Mouse (Mus musculus) cortical plate, adult 2 months (tissue): Measurements from ENCODE around the gene Dab1.

Experiments used
- CTCF ChIP-seq: fragments of 200-500 bp; IDR thresholded peaks from 2 replicates; pipeline ENCODE4 v1.5.1; 2011; ENCODE audit warnings: mild to moderate bottlenecking, control low read depth, low read length; ENCODE audit not compliant: insufficient read depth; ENCODE audit errors: extremely low read depth
- POLR2A ChIP-seq: fragments of 200-500 bp; IDR thresholded peaks from 2 replicates; pipeline ENCODE4 v1.6.1; 2011; ENCODE audit warnings: mild to moderate bottlenecking, low read length, control low read depth; ENCODE audit not compliant: insufficient read depth; ENCODE audit errors: extremely low read depth

GRCm38 (mm10) chr4:103620590-103621155 lies 1.5 kb downstream of the Dab1 start:
- TF ChIP-seq POLR2A (no peak), CTCF (no peak)
